Mouse (Mus musculus) kidney, adult 2 months (tissue): ENCODE measurements around the gene Pkp4.

Experiments
- CTCF ChIP-seq: fragments of 200-500 bp; conservative IDR thresholded peaks from 2 replicates; pipeline ENCODE4 v1.5.1; 2011; ENCODE audit warnings: low read depth, mild to moderate bottlenecking, control low read depth, low read length, moderate library complexity, mixed read lengths; ENCODE audit not compliant: insufficient read depth, insufficient read length
- POLR2A ChIP-seq: fragments of 200-500 bp; IDR thresholded peaks from one replicate; pipeline ENCODE4 v1.6.1; 2011; ENCODE audit warnings: low read depth, low read length, control low read depth

GRCm38 (mm10) chr2:59394651-59395050 is 234.0 kb downstream of the Pkp4 start:
- TF ChIP-seq POLR2A (no peak), CTCF (no peak)
